Mouse (Mus musculus): ENCODE results near the gene Sec62.

GRCm38 (mm10) chr3:30766177-30766576 is 26.5 kb upstream of the Sec62 start:
- no peak for TF ChIP-seq CTCF (IDR thresholded peaks at IDR 0.05; ENCODE audit: low read depth)
- no peak for TF ChIP-seq EP300 (IDR thresholded peaks at IDR 0.05; ENCODE audit: low read depth)
